Mouse (Mus musculus) urinary bladder, adult 2 months (tissue): Measurements from ENCODE around the gene Nms. TPM values are rescaled to one million over a fixed set of nuclear protein-coding genes. Genes with fewer than 3 reads are reported as not detected.

Source experiments
- DNase-seq: peaks from one replicate; pipeline ENCODE4 v3.0.0; 2022; ENCODE audit warnings: low spot score
- polyA plus RNA-seq: library from polyadenylated mRNA; depleted of rRNA; stranded (reverse); fragments of >200 nt; gene quantifications from 2 replicates; pipeline ENCODE4 v1.2.3, GENCODE M21; 2012; rRNA removed

Gene Nms
- polyA plus RNA-seq, 1 experiment, result not detected

GRCm38 (mm10) chr1:38992365-38992764 lies 53.4 kb downstream of the Nms start:
- DNase-seq, result no peak

Other genes starting within 250 kb of the Nms start
- 5.6 and 5.9 TPM in 2 replicates for gene Lonrf2, start 102.4 kb upstream of the Nms start, polyA plus RNA-seq
- 3.8 and 6.2 TPM in 2 replicates for gene Chst10, start 41.0 kb upstream of the Nms start, polyA plus RNA-seq
- 252 and 254 TPM in 2 replicates for gene Pdcl3, start 46.5 kb downstream of the Nms start, polyA plus RNA-seq